Mouse (Mus musculus): ENCODE measurements around the gene Luzp1.

Gene Luzp1

GRCm38 (mm10) chr4:136462839-136463178 lies 6.8 kb upstream of the Luzp1 start:
- no peak for DNase-seq (ENCODE audit: low spot score)

- DNase-seq (ENCODE audit: low spot score): no peak
Observed at GRCm38 (mm10) chr4:136463436-136463835, 6.1 kb upstream of the Luzp1 start.

- no peak for DNase-seq (ENCODE audit: low spot score)
Observed at GRCm38 (mm10) chr4:136466226-136466625, 3.3 kb upstream of the Luzp1 start.

GRCm38 (mm10) chr4:136468553-136469327 lies 821 bp upstream of the Luzp1 start:
- DNase-seq (ENCODE audit: low spot score): peak; percentile 85

GRCm38 (mm10) chr4:136469941-136470346 lies 383 bp downstream of the Luzp1 start:
- DNase-seq (ENCODE audit: low spot score): no peak

- DNase-seq (ENCODE audit: low spot score): no peak
Observed at GRCm38 (mm10) chr4:136470347-136471071, 948 bp downstream of the Luzp1 start.

- DNase-seq (ENCODE audit: low spot score): no peak
Observed at GRCm38 (mm10) chr4:136476692-136477091, 7.1 kb downstream of the Luzp1 start.

- no peak for DNase-seq (ENCODE audit: low spot score)
Observed at GRCm38 (mm10) chr4:136486549-136486948, 17.0 kb downstream of the Luzp1 start.

GRCm38 (mm10) chr4:136495993-136496392 lies 26.4 kb downstream of the Luzp1 start:
- DNase-seq (ENCODE audit: low spot score): no peak

GRCm38 (mm10) chr4:136505426-136506215 lies 36.1 kb downstream of the Luzp1 start:
- DNase-seq (ENCODE audit: low spot score): no peak

GRCm38 (mm10) chr4:136509857-136510256 lies 40.3 kb downstream of the Luzp1 start:
- no peak for DNase-seq (ENCODE audit: low spot score)

GRCm38 (mm10) chr4:136511708-136512107 lies 42.1 kb downstream of the Luzp1 start:
- DNase-seq (ENCODE audit: low spot score): no peak

- no peak for DNase-seq (ENCODE audit: low spot score)
Observed at GRCm38 (mm10) chr4:136512905-136513304, 43.3 kb downstream of the Luzp1 start.

GRCm38 (mm10) chr4:136518141-136518540 lies 48.6 kb downstream of the Luzp1 start:
- no peak for DNase-seq (ENCODE audit: low spot score)

GRCm38 (mm10) chr4:136518576-136518975 lies 49.0 kb downstream of the Luzp1 start:
- DNase-seq (ENCODE audit: low spot score): no peak

- no peak for DNase-seq (ENCODE audit: low spot score)
Observed at GRCm38 (mm10) chr4:136519866-136520265, 50.3 kb downstream of the Luzp1 start.

GRCm38 (mm10) chr4:136521898-136522297 lies 52.3 kb downstream of the Luzp1 start:
- no peak for DNase-seq (ENCODE audit: low spot score)

GRCm38 (mm10) chr4:136524309-136524708 lies 54.7 kb downstream of the Luzp1 start:
- DNase-seq (ENCODE audit: low spot score): no peak

- peak; percentile 62 for DNase-seq (ENCODE audit: low spot score)
Observed at GRCm38 (mm10) chr4:136526412-136526811, 56.9 kb downstream of the Luzp1 start.

GRCm38 (mm10) chr4:136545151-136545550 lies 75.6 kb downstream of the Luzp1 start:
- no peak for DNase-seq (ENCODE audit: low spot score)

- no peak for DNase-seq (ENCODE audit: low spot score)
Observed at GRCm38 (mm10) chr4:136546279-136547045, 76.9 kb downstream of the Luzp1 start.

- DNase-seq (ENCODE audit: low spot score): peak; percentile 47
Observed at GRCm38 (mm10) chr4:136547721-136548120, 78.2 kb downstream of the Luzp1 start.
